Mouse (Mus musculus) testis, adult 2 months (tissue): Measurements from ENCODE around the gene Wipf2.

ENCODE experiments used
- CTCF ChIP-seq: fragments of 200-500 bp; IDR thresholded peaks from 2 replicates; pipeline ENCODE4 v1.5.1; 2012; ENCODE audit warnings: low read depth, mild to moderate bottlenecking, inconsistent platforms, low read length, moderate library complexity; ENCODE audit not compliant: control insufficient read depth, insufficient read depth, insufficient replicate concordance
- POLR2A ChIP-seq: fragments of 200-500 bp; IDR thresholded peaks from 2 replicates; pipeline ENCODE4 v1.6.1; 2012; ENCODE audit warnings: low read depth, mild to moderate bottlenecking, inconsistent platforms, low read length, moderate library complexity; ENCODE audit not compliant: control insufficient read depth

DNA sequence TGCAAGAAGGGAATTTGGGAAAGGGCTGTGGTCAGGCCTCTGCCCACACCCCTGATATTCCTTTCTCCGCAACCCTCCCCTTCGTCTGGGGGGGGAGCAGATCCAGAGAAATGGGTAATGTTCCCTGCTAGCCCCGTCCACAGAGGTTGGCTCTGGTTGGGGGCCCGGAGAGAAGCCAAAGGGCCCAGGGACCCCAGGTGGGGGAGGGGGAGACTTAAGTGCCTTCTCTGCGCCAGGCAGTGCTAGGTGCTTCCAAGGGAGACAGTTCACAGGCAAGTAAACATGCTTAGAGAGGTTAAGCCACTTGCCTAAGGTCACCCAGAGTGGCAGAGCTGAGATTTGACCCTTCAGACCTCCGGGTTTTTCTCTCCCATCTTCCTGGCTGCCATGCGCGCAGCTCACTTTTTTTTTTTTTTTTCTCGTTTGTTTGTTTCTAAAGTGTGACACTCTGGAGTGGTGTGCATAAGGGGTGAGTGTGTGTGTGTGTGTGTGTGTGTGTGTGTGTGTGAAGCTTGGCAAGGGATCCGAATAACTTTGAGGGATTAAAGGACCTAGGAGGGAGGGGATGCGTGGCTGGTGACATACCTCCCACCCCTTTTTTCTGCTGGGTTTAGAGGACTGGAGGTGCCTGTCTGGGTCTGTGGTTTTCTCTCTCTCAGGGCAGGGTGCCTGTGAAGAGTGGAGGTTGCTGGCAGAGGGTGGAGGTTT is 81.6 kb downstream of the Wipf2 start:
- TF ChIP-seq POLR2A (no peak), CTCF (no peak)
